Mouse (Mus musculus) thymus, postnatal 4 days (tissue): ENCODE data around the gene Gm4353.
A peak's percentile ranks its signal among the peaks of the same experiment; 100 is the strongest.

Experiments
- DNase-seq: peaks from one replicate; pipeline ENCODE4 v3.0.0; 2021

The Gm4353 gene

GRCm38 (mm10) chr7:116039538-116040466, 44.6 kb downstream of the Gm4353 start:
- DNase-seq = peak; percentile 88

GRCm38 (mm10) chr7:116039196-116039537, 45.3 kb downstream of the Gm4353 start, which contains the start of gene 1110004F10Rik:
Gene 1110004F10Rik, plus strand, starts transcription at chr7:116039397.
- peak; percentile 15 for DNase-seq

GRCm38 (mm10) chr7:116038511-116038910, 45.9 kb downstream of the Gm4353 start, which contains the start of gene Sox6:
Gene Sox6, minus strand, starts transcription at chr7:116038796.
- peak; percentile 23 for DNase-seq

- DNase-seq = no peak
These were observed 46.4 kb downstream of the Gm4353 start for GRCm38 (mm10) chr7:116038024-116038423.

GRCm38 (mm10) chr7:116036591-116037555, 47.6 kb downstream of the Gm4353 start:
- DNase-seq = peak; percentile 15

- no peak for DNase-seq
These were observed 48.9 kb downstream of the Gm4353 start for GRCm38 (mm10) chr7:116035504-116035903.

- DNase-seq = peak; percentile 41
These were observed 50.1 kb downstream of the Gm4353 start for GRCm38 (mm10) chr7:116034282-116034758.

GRCm38 (mm10) chr7:116033371-116034241, 50.8 kb downstream of the Gm4353 start:
- peak; percentile 58 for DNase-seq
